Mouse (Mus musculus): ENCODE data around the gene Bahcc1.
A peak's percentile ranks its signal among the peaks of the same experiment; 100 is the strongest.

GRCm38 (mm10) chr11:120250991-120251949 is 18.5 kb downstream of the Bahcc1 start:
- 0 out of 2 replicates have a peak, but pooled peaks have one; percentile 3 for TF ChIP-seq CTCF (IDR thresholded peaks at IDR 0.05; ENCODE audit: low read depth)
- no peak for TF ChIP-seq EP300 (IDR thresholded peaks at IDR 0.05; ENCODE audit: low read depth)
